Mouse (Mus musculus): ENCODE results near the gene Gm28778. TPM values are rescaled to one million over a fixed set of nuclear protein-coding genes. Genes with fewer than 3 reads are reported as not detected.
"Not testable (repeated sequence)": the region's sequence is repeated elsewhere in the genome, so short reads cannot be mapped to it uniquely, and the experiment has no call there.

Gm28778 gene
- polyA plus RNA-seq (2015; fragmentation: Nextera tagmentation; extraction: Ambion mirVana): not detected in 2 replicates

DNA sequence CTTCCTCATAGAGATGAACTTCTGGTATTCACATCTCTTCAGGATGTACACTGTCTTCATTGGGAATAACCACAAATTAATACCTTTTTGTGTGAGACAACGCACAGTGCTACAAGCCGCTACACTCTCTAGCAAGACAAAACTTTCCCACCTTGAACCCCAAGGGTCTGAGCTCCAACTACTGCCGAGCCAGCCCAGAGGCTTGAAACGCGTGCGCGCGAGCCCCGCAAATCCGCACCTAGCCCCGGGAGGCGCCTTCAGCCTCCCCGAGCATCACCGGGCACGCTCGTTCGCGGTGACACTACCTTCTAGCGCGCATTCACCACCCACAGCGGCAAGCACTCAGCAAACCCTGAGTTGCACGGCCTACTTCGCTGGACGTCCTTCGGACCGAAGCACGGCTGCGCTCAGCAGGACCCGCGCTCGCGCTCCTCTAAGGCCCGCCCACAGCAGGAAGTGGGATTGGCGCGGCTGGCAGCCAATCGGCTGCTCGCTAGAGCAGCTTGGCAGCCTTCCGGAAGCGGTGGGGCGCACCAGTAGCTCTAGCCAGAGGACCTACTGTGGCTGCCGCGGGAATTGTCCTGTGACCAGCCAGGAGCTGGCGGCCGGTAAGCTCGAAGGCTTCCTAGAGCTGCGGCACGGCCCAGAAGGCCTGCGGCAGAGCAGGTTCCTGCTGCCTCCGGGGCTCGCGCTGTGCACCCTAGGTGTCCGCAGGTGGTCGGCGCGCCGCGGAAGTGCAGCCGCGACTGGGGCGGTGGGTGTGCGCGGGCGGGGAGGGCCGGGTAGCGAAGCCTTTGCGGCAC lies at the start of gene Gm28778, which contains the start of the genes Pms1 and Ormdl1:
Gene Gm28778 (plus strand): TSS at position 531 of the 803 bp plus-strand sequence.
Gene Pms1 (minus strand): TSS at position 438 of the 803 bp plus-strand sequence.
Gene Ormdl1 (plus strand): TSS at position 515 of the 803 bp plus-strand sequence.
- peaks cover 4% of the 10 kb centered on the region; the same call in 1 of the 2 replicates for H3K4me1 ChIP-seq (ENCODE audit: control insufficient read depth, insufficient read depth, low read length)
- H3K4me2 ChIP-seq (ENCODE audit: low read depth, low read length): peak within 1 kb of the TSS; percentile 85
- no peaks in the 10 kb centered on the region for H3K27me3 ChIP-seq (ENCODE audit: control insufficient read depth, insufficient read depth, low read length)
- under 1% methylated on average over 65 of the region's 66 CpGs for WGBS
- peak within 1 kb of the TSS; percentile 95 for H3K9ac ChIP-seq (ENCODE audit: low read length)
- H3K9me3 ChIP-seq (replicated peaks; ENCODE audit: control insufficient read depth, low read length): no peaks in the 10 kb centered on the region
- peak within 1 kb of the TSS; percentile 96 for H3K4me3 ChIP-seq (ENCODE audit: low read length)
- H3K27ac ChIP-seq (ENCODE audit: low read length): peak within 1 kb of the TSS; percentile 93
- peaks cover 2% of the 10 kb centered on the region; the same call in 1 of the 2 replicates for H3K36me3 ChIP-seq (ENCODE audit: control insufficient read depth, insufficient read depth)
- ATAC-seq (replicated peaks; ENCODE audit: extremely low read depth, insufficient read depth, low FRiP score): peak; percentile 99

GRCm38 (mm10) chr1:53264958-53265612 lies 31.8 kb upstream of the Gm28778 start:
- H3K27me3 ChIP-seq (ENCODE audit: control insufficient read depth, insufficient read depth, low read length); H3K9me3 ChIP-seq (replicated peaks; ENCODE audit: control insufficient read depth, low read length); H3K36me3 ChIP-seq (ENCODE audit: control insufficient read depth, insufficient read depth); H3K27ac ChIP-seq (ENCODE audit: low read length); H3K4me1 ChIP-seq (ENCODE audit: control insufficient read depth, insufficient read depth, low read length); ATAC-seq (replicated peaks; ENCODE audit: extremely low read depth, insufficient read depth, low FRiP score); H3K4me3 ChIP-seq (ENCODE audit: low read length); H3K4me2 ChIP-seq (ENCODE audit: low read depth, low read length); H3K9ac ChIP-seq (ENCODE audit: low read length): not testable (repeated sequence)

DNA sequence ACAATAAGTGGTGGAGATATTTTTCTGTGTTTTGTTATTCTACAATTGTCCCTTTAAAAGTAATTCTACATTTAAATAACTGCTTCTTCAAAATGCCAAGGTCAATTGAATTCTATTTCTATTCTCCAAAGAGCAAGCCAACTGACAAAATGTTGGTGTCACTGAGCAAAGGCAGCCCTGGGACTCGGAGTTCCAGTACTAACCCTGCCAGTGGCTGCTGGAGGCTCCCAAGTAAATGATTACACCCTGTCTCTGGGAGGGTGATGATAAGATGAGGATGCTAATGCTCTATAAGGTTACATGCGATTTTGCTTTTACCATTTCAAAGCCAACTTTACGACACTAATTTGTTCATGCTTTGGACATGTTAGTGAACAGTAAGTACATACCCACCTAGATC lies 27.0 kb upstream of the Gm28778 start:
- no peak for ATAC-seq (replicated peaks; ENCODE audit: extremely low read depth, insufficient read depth, low FRiP score)
- Histone ChIP-seq H3K9me3 (replicated peaks; ENCODE audit: control insufficient read depth, low read length) (0 out of 2 replicates have a peak, but pooled peaks cover under 1% of the 10 kb centered on the region), H3K4me3 (ENCODE audit: low read length) (no peak overlapping the region), H3K27me3 (ENCODE audit: control insufficient read depth, insufficient read depth, low read length) (no peaks in the 10 kb centered on the region), H3K27ac (ENCODE audit: low read length) (no peak overlapping the region), H3K9ac (ENCODE audit: low read length) (no peak overlapping the region), H3K36me3 (ENCODE audit: control insufficient read depth, insufficient read depth) (peaks cover 5% of the 10 kb centered on the region; the same call in 1 of the 2 replicates), H3K4me1 (ENCODE audit: control insufficient read depth, insufficient read depth, low read length) (no peaks in the 10 kb centered on the region), H3K4me2 (ENCODE audit: low read depth, low read length) (no peak overlapping the region)
- 57% methylated on average over 3 of the region's 3 CpGs for WGBS

DNA sequence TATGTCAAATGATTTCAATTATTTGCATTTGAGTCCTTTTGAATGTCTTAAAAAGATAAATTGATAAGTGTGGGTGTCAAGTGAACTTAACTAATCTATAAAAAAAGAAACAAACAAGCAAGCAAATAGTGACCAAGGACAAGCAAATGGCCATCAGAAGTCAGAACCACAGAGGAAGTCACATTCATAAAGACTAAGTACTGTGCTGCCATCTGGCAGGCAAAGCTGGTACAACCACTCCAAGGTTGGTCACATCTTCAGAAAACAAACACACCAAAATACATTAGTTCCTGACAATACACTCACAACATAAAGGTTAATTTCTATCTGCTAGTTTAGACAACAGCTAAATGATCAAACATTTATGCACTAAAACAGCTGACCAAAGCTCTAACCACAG lies 24.3 kb upstream of the Gm28778 start:
- ATAC-seq (replicated peaks; ENCODE audit: extremely low read depth, insufficient read depth, low FRiP score): no peak
- Histone ChIP-seq H3K4me3 (ENCODE audit: low read length) (no peak overlapping the region), H3K27ac (ENCODE audit: low read length) (no peak overlapping the region), H3K9ac (ENCODE audit: low read length) (no peak overlapping the region), H3K27me3 (ENCODE audit: control insufficient read depth, insufficient read depth, low read length) (no peaks in the 10 kb centered on the region), H3K4me1 (ENCODE audit: control insufficient read depth, insufficient read depth, low read length) (no peaks in the 10 kb centered on the region), H3K4me2 (ENCODE audit: low read depth, low read length) (no peak overlapping the region), H3K9me3 (replicated peaks; ENCODE audit: control insufficient read depth, low read length) (no peaks in the 10 kb centered on the region), H3K36me3 (ENCODE audit: control insufficient read depth, insufficient read depth) (peaks cover 4% of the 10 kb centered on the region; the same call in 1 of the 2 replicates)

GRCm38 (mm10) chr1:53291197-53291596 lies 5.7 kb upstream of the Gm28778 start:
- H3K27me3 ChIP-seq (ENCODE audit: control insufficient read depth, insufficient read depth, low read length): no peaks in the 10 kb centered on the region
- H3K4me3 ChIP-seq (ENCODE audit: low read length): no peak overlapping the region
- no peak overlapping the region for H3K9ac ChIP-seq (ENCODE audit: low read length)
- H3K9me3 ChIP-seq (replicated peaks; ENCODE audit: control insufficient read depth, low read length): no peaks in the 10 kb centered on the region
- H3K4me1 ChIP-seq (ENCODE audit: control insufficient read depth, insufficient read depth, low read length): no peaks in the 10 kb centered on the region
- no peak overlapping the region for H3K4me2 ChIP-seq (ENCODE audit: low read depth, low read length)
- WGBS: 50% methylated on average over 3 of the region's 3 CpGs
- H3K27ac ChIP-seq (ENCODE audit: low read length): no peak overlapping the region
- H3K36me3 ChIP-seq (ENCODE audit: control insufficient read depth, insufficient read depth): 0 out of 2 replicates have a peak, but pooled peaks cover 2% of the 10 kb centered on the region
- no peak for ATAC-seq (replicated peaks; ENCODE audit: extremely low read depth, insufficient read depth, low FRiP score)

GRCm38 (mm10) chr1:53300506-53300905 lies 3.6 kb downstream of the Gm28778 start:
- H3K9me3 ChIP-seq (replicated peaks; ENCODE audit: control insufficient read depth, low read length): no peaks in the 10 kb centered on the region
- H3K4me1 ChIP-seq (ENCODE audit: control insufficient read depth, insufficient read depth, low read length): peaks cover 4% of the 10 kb centered on the region; the same call in 1 of the 2 replicates
- no peak overlapping the region for H3K4me2 ChIP-seq (ENCODE audit: low read depth, low read length)
- H3K27ac ChIP-seq (ENCODE audit: low read length): no peak overlapping the region
- WGBS: 77% methylated on average over 4 of the region's 4 CpGs
- H3K4me3 ChIP-seq (ENCODE audit: low read length): no peak overlapping the region
- ATAC-seq (replicated peaks; ENCODE audit: extremely low read depth, insufficient read depth, low FRiP score): no peak
- H3K36me3 ChIP-seq (ENCODE audit: control insufficient read depth, insufficient read depth): peaks cover 3% of the 10 kb centered on the region; the same call in 1 of the 2 replicates
- H3K9ac ChIP-seq (ENCODE audit: low read length): no peak overlapping the region
- H3K27me3 ChIP-seq (ENCODE audit: control insufficient read depth, insufficient read depth, low read length): no peaks in the 10 kb centered on the region

GRCm38 (mm10) chr1:53312989-53313967 lies 16.4 kb downstream of the Gm28778 start, which contains the start of gene Osgepl1:
Gene Osgepl1 (plus strand): TSS chr1:53313624.
- ATAC-seq (replicated peaks; ENCODE audit: extremely low read depth, insufficient read depth, low FRiP score): peak; percentile 93

GRCm38 (mm10) chr1:53321662-53322344 lies 24.9 kb downstream of the Gm28778 start:
- WGBS: 96% methylated on average over 4 of the region's 4 CpGs
- H3K4me3 ChIP-seq (ENCODE audit: low read length): no peak overlapping the region

More at GRCm38 (mm10) chr1:53312989-53313967, 16.4 kb downstream of the Gm28778 start, which contains the start of gene Osgepl1:
- Histone ChIP-seq H3K4me2 (ENCODE audit: low read depth, low read length) (peak within 1 kb of the TSS; percentile 81), H3K36me3 (ENCODE audit: control insufficient read depth, insufficient read depth) (peaks cover 5% of the 10 kb centered on the region; the same call in 1 of the 2 replicates), H3K27ac (ENCODE audit: low read length) (peak within 1 kb of the TSS; percentile 86), H3K4me3 (ENCODE audit: low read length) (peak within 1 kb of the TSS; percentile 83), H3K9me3 (replicated peaks; ENCODE audit: control insufficient read depth, low read length) (no peaks in the 10 kb centered on the region), H3K4me1 (ENCODE audit: control insufficient read depth, insufficient read depth, low read length) (0 out of 2 replicates have a peak, but pooled peaks cover 4% of the 10 kb centered on the region), H3K27me3 (ENCODE audit: control insufficient read depth, insufficient read depth, low read length) (no peaks in the 10 kb centered on the region), H3K9ac (ENCODE audit: low read length) (peak within 1 kb of the TSS; percentile 88)
- WGBS: 2% methylated on average over 27 of the region's 27 CpGs

More at GRCm38 (mm10) chr1:53321662-53322344, 24.9 kb downstream of the Gm28778 start:
- Histone ChIP-seq H3K4me2 (ENCODE audit: low read depth, low read length) (no peak overlapping the region), H3K9me3 (replicated peaks; ENCODE audit: control insufficient read depth, low read length) (no peaks in the 10 kb centered on the region), H3K9ac (ENCODE audit: low read length) (no peak overlapping the region), H3K27me3 (ENCODE audit: control insufficient read depth, insufficient read depth, low read length) (no peaks in the 10 kb centered on the region), H3K4me1 (ENCODE audit: control insufficient read depth, insufficient read depth, low read length) (no peaks in the 10 kb centered on the region), H3K36me3 (ENCODE audit: control insufficient read depth, insufficient read depth) (peaks cover 24% of the 10 kb centered on the region), H3K27ac (ENCODE audit: low read length) (no peak overlapping the region)
- ATAC-seq (replicated peaks; ENCODE audit: extremely low read depth, insufficient read depth, low FRiP score): no peak

Measured in heart, embryonic 16.5 days (tissue).